Mouse (Mus musculus): ENCODE results near the gene Dmwd.

DNA sequence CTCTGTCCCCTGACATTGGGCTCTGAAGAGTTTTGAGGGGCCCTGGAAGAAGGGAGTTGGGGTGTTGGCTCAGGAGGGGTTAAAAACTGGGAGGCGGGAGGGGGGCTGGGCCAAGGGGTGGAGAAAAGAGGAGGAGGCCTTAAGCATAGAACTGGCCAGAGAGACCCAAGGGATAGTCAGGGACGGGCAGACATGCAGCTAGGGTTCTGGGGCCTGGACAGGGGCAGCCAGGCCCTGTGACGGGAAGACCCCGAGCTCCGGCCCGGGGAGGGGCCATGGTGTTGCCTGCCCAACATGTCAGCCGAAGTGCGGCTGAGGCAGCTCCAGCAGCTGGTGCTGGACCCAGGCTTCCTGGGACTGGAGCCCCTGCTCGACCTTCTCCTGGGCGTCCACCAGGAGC, 7.7 kb downstream of the Dmwd start, which contains the start of gene Dmpk:
- TF ChIP-seq CTCF (IDR thresholded peaks at IDR 0.05; ENCODE audit: extremely low read depth, insufficient read depth, insufficient read length, insufficient replicate concordance) (no peak), POLR2A (IDR thresholded peaks at IDR 0.05; ENCODE audit: low read depth, low read length) (no peak)

All from spleen, adult 2 months (tissue).